Mouse (Mus musculus) midbrain, embryonic 13.5 days (tissue): ENCODE results near the gene Dhx57. TPM values are rescaled to one million over a fixed set of nuclear protein-coding genes. Genes with fewer than 3 reads are reported as not detected.
A peak's percentile ranks its signal among the peaks of the same experiment; 100 is the strongest.
"Not testable (repeated sequence)": the region's sequence is repeated elsewhere in the genome, so short reads cannot be mapped to it uniquely, and the experiment has no call there.

Experiments used
- ATAC-seq: fragments of 200-750 bp; cut with Nextera tagmentation; 2 replicates; pipeline ENCODE4 v1.8.0; 2017; ENCODE audit warnings: mild to moderate bottlenecking, moderate TSS enrichment, moderate library complexity
- H3K27ac ChIP-seq: fragments of 300-500 bp; sonication (generic); 2 replicates; pipeline ENCODE4 v1.5.1; 2015; ENCODE audit warnings: inconsistent platforms, mild to moderate bottlenecking, moderate library complexity
- H3K27me3 ChIP-seq: fragments of 300-500 bp; sonication (generic); 2 replicates; pipeline ENCODE4 v1.6.1; 2015; ENCODE audit warnings: mild to moderate bottlenecking, inconsistent platforms
- H3K36me3 ChIP-seq: fragments of 300-500 bp; sonication (generic); 2 replicates; pipeline ENCODE4 v1.6.1; 2015; ENCODE audit warnings: mild to moderate bottlenecking, inconsistent platforms
- H3K4me1 ChIP-seq: fragments of 300-500 bp; sonication (generic); replicated peaks from 2 replicates; pipeline ENCODE4 v1.6.1; 2015; ENCODE audit warnings: inconsistent platforms
- H3K4me2 ChIP-seq: fragments of 300-500 bp; sonication (generic); replicated peaks from 2 replicates; pipeline ENCODE4 v1.6.1; 2015; ENCODE audit warnings: moderate library complexity, mild to moderate bottlenecking, inconsistent platforms
- H3K4me3 ChIP-seq: fragments of 300-500 bp; sonication (generic); replicated peaks from 2 replicates; pipeline ENCODE4 v1.5.1; 2015; ENCODE audit warnings: mild to moderate bottlenecking, inconsistent platforms
- H3K9ac ChIP-seq: fragments of 300-500 bp; sonication (generic); replicated peaks from 2 replicates; pipeline ENCODE4 v1.6.1; 2015; ENCODE audit warnings: mild to moderate bottlenecking, inconsistent platforms
- H3K9me3 ChIP-seq: fragments of 300-500 bp; sonication (generic); 2 replicates; pipeline ENCODE4 v1.6.1; 2016; ENCODE audit warnings: mild to moderate bottlenecking, inconsistent platforms
- WGBS: fragments of 180-500 bp; shearing (Covaris S2); methylation state at CpG from one replicate; pipeline ENCODE4 v1.1.7; 2015; 5-methylcytosine and 5-hydroxymethylcytosine counted together
- polyA plus RNA-seq: library from polyadenylated mRNA; unstranded; fragments of >200 nt; fragmentation: Nextera tagmentation; extraction: Ambion mirVana; gene quantifications from 2 replicates; pipeline ENCODE4 v1.2.1, GENCODE M21; 2015

Dhx57 gene
- polyA plus RNA-seq, 1 experiment from 2014 or later, result 39.2 TPM

- Histone ChIP-seq H3K4me1 (peaks cover 9% of the 10 kb centered on the region), H3K9me3 (no peaks in the 10 kb centered on the region), H3K36me3 (no peaks in the 10 kb centered on the region), H3K27ac (no peak overlapping the region), H3K4me2 (no peak overlapping the region), H3K27me3 (no peaks in the 10 kb centered on the region), H3K9ac (no peak overlapping the region), H3K4me3 (no peak overlapping the region)
- 63% methylated on average over 9 of the region's 9 CpGs for WGBS
- no peak for ATAC-seq
Observed at GRCm38 (mm10) chr17:80221202-80221601, 69.1 kb downstream of the Dhx57 start.

- no peak overlapping the region for H3K9ac ChIP-seq
- no peak overlapping the region for H3K4me2 ChIP-seq
- no peaks in the 10 kb centered on the region for H3K36me3 ChIP-seq
- H3K9me3 ChIP-seq, result no peaks in the 10 kb centered on the region
- 74% methylated on average over 2 of the region's 2 CpGs for WGBS
- no peaks in the 10 kb centered on the region for H3K27me3 ChIP-seq
- no peak overlapping the region for H3K4me3 ChIP-seq
- ATAC-seq, result no peak
- peaks cover 8% of the 10 kb centered on the region for H3K4me1 ChIP-seq
- no peak overlapping the region for H3K27ac ChIP-seq
Observed at GRCm38 (mm10) chr17:80220131-80220530, 70.1 kb downstream of the Dhx57 start.

GRCm38 (mm10) chr17:80213998-80214397 is 76.3 kb downstream of the Dhx57 start:
- not testable (repeated sequence) for H3K4me1 ChIP-seq, H3K27ac ChIP-seq, ATAC-seq, H3K36me3 ChIP-seq, H3K9ac ChIP-seq, H3K27me3 ChIP-seq, H3K4me3 ChIP-seq, H3K4me2 ChIP-seq, H3K9me3 ChIP-seq
- 85% methylated on average over 4 of the region's 4 CpGs for WGBS

- Histone ChIP-seq H3K4me1 (peaks cover 29% of the 10 kb centered on the region), H3K27ac (peak within 1 kb of the TSS; percentile 99), H3K4me3 (peak within 1 kb of the TSS; percentile 83), H3K27me3 (no peaks in the 10 kb centered on the region), H3K9me3 (no peaks in the 10 kb centered on the region), H3K4me2 (peak within 1 kb of the TSS; percentile 86), H3K9ac (peak within 1 kb of the TSS; percentile 96), H3K36me3 (peaks cover 23% of the 10 kb centered on the region)
- WGBS, result under 1% methylated on average over 95 of the region's 95 CpGs
- peak; percentile 96 for ATAC-seq
Observed at GRCm38 (mm10) chr17:80206671-80207581, 83.3 kb downstream of the Dhx57 start, which contains the start of the genes Srsf7 and Ttc39d. Srsf7 (minus strand) TSS chr17:80207307. Ttc39d (plus strand) TSS chr17:80207460.

- no peaks in the 10 kb centered on the region for H3K27me3 ChIP-seq
- peak; percentile 74 for ATAC-seq
- H3K36me3 ChIP-seq, result peaks cover 28% of the 10 kb centered on the region
- peak overlapping the region; percentile 96 for H3K9ac ChIP-seq
- WGBS, result under 1% methylated on average over 36 of the region's 36 CpGs
- no peaks in the 10 kb centered on the region for H3K9me3 ChIP-seq
- peak overlapping the region; percentile 83 for H3K4me3 ChIP-seq
- peak overlapping the region; percentile 99 for H3K27ac ChIP-seq
- H3K4me2 ChIP-seq, result peak overlapping the region; percentile 86
- H3K4me1 ChIP-seq, result peaks cover 29% of the 10 kb centered on the region
Observed at GRCm38 (mm10) chr17:80206301-80206670, 84.0 kb downstream of the Dhx57 start.

- Histone ChIP-seq H3K9ac (peak overlapping the region; percentile 96), H3K27me3 (no peaks in the 10 kb centered on the region), H3K4me1 (peaks cover 29% of the 10 kb centered on the region), H3K9me3 (no peaks in the 10 kb centered on the region), H3K4me3 (peak overlapping the region; percentile 83), H3K27ac (peak overlapping the region; percentile 99; the same call in 1 of the 2 replicates), H3K4me2 (peak overlapping the region; percentile 86), H3K36me3 (peaks cover 28% of the 10 kb centered on the region)
- no peak for ATAC-seq
- WGBS, result 40% methylated on average over 5 of the region's 5 CpGs
Observed at GRCm38 (mm10) chr17:80205657-80206056, 84.6 kb downstream of the Dhx57 start.

- 89% methylated on average over 3 of the region's 3 CpGs for WGBS
- Histone ChIP-seq H3K4me3 (no peak overlapping the region), H3K27me3 (no peaks in the 10 kb centered on the region), H3K4me2 (no peak overlapping the region), H3K27ac (no peak overlapping the region), H3K4me1 (peaks cover 17% of the 10 kb centered on the region), H3K36me3 (peaks cover 66% of the 10 kb centered on the region), H3K9me3 (no peaks in the 10 kb centered on the region), H3K9ac (no peak overlapping the region)
- ATAC-seq, result peak; percentile 56
Observed at GRCm38 (mm10) chr17:80199160-80199778, 91.0 kb downstream of the Dhx57 start.

GRCm38 (mm10) chr17:80193075-80193474 is 97.2 kb downstream of the Dhx57 start:
- Histone ChIP-seq H3K9me3 (no peaks in the 10 kb centered on the region), H3K27me3 (no peaks in the 10 kb centered on the region), H3K4me2 (no peak overlapping the region), H3K4me3 (no peak overlapping the region), H3K4me1 (no peaks in the 10 kb centered on the region), H3K27ac (no peak overlapping the region), H3K9ac (no peak overlapping the region), H3K36me3 (peaks cover 26% of the 10 kb centered on the region)
- ATAC-seq, result no peak
- 68% methylated on average over 5 of the region's 5 CpGs for WGBS

Other genes starting within 250 kb of the Dhx57 start
- gene Hnrnpll, start 228.1 kb downstream of the Dhx57 start, polyA plus RNA-seq, result 70.2 and 76.7 TPM in 2 replicates
- 2.5 and 2.6 TPM in 2 replicates for gene Galm, start 163.0 kb downstream of the Dhx57 start, polyA plus RNA-seq
- gene Srsf7, start 83.2 kb downstream of the Dhx57 start, polyA plus RNA-seq, result 565 and 592 TPM in 2 replicates
- gene Ttc39d, start 83.0 kb downstream of the Dhx57 start, polyA plus RNA-seq, result 0.07 and 0.23 TPM in 2 replicates
- 24.3 and 25.7 TPM in 2 replicates for gene Gemin6, start 66.0 kb downstream of the Dhx57 start, polyA plus RNA-seq
- gene Morn2, start 273 bp downstream of the Dhx57 start, polyA plus RNA-seq, result 47.2 and 47.9 TPM in 2 replicates
- 1.0 and 1.6 TPM in 2 replicates for gene Arhgef33, start 16.9 kb upstream of the Dhx57 start, polyA plus RNA-seq
- gene Gm10190, start 83.1 kb upstream of the Dhx57 start, polyA plus RNA-seq, result 1.6 and 2.7 TPM in 2 replicates
- gene Sos1, start 190.0 kb upstream of the Dhx57 start, polyA plus RNA-seq, result 7.2 and 7.3 TPM in 2 replicates